Mouse (Mus musculus): ENCODE data around the gene Phrf1.

DNA sequence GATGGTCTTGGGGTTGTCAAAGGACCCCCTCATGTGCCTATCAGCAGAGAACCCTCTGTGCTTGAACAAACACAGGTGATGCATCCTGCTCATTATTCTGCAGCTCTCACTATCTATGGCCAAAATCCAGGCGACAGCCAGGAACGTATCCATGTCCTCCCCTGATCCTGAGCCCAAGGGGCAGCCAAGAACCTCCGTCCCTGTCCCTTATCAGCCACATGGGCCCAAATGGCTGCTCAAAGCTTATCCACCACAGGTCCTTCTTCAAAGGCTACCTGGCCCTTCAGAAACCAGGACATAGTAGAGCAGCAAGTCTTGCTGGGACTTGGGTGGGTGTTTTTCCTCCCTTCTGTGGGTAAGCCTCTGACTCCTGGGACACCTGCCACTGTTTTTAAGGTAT is 40.4 kb upstream of the Phrf1 start:
- no peak for TF ChIP-seq CTCF (IDR thresholded peaks at IDR 0.05; ENCODE audit: insufficient read depth, low read depth, low read length)
- TF ChIP-seq POLR2A (IDR thresholded peaks at IDR 0.05; ENCODE audit: insufficient read depth, low read depth, low read length) = no peak
